Mouse (Mus musculus): ENCODE data around the gene Clec16a.

Clec16a gene

DNA sequence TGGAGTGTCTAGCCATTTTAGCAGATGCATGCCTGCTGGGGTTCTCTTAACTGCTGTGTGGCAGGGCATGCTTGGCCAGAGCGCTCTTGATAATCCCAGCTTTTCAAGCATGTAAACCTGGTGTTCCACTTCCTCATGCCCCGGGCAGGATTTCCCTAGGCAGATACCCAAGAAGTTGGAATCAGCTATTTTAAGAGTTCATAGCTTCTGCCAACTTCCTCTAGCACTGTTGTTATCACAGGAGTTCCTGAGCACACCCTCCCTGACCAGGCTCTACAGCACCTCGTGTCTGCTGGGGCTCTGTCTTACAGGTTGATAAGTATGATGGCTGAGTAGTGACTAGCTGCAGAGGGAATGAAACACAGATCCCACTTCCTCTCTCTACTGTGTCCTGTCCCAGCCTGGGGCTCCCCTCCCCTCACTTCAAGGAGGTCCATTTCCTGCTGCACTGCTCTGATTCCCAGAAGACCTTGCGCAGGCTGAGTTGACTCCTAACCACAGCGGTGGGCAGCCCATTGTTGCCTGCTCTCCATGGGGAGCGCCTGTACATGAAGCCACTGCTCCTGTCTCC, 144.7 kb downstream of the Clec16a start:
- peak; percentile 66 for DNase-seq

GRCm38 (mm10) chr16:10690442-10690841, 145.3 kb downstream of the Clec16a start:
- DNase-seq, result no peak

DNA sequence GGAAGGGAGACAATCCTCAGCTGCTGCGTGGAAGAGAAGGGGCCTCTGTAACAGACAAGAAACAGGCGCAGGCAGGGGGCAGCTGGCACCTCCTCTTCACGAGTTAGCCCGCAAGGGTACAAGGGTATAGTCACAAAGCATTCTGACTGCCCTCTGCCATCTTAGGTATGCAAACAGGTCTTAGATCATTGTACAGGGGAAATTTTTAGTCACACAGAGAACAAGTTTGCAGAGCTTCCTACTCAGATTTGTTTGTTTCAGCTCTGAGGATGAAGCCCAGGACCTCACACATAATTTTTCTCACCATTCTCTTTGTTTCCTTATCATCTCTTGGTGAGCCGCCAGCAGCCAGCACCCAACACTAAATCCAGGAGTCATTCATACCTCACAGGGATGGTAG, 146.6 kb downstream of the Clec16a start:
- no peak for DNase-seq

- no peak for DNase-seq
These were observed 147.7 kb downstream of the Clec16a start for GRCm38 (mm10) chr16:10692848-10693247.

GRCm38 (mm10) chr16:10693424-10693823, 148.3 kb downstream of the Clec16a start:
- no peak for DNase-seq

GRCm38 (mm10) chr16:10694414-10694851, 149.3 kb downstream of the Clec16a start:
- DNase-seq, result peak; percentile 73

DNA sequence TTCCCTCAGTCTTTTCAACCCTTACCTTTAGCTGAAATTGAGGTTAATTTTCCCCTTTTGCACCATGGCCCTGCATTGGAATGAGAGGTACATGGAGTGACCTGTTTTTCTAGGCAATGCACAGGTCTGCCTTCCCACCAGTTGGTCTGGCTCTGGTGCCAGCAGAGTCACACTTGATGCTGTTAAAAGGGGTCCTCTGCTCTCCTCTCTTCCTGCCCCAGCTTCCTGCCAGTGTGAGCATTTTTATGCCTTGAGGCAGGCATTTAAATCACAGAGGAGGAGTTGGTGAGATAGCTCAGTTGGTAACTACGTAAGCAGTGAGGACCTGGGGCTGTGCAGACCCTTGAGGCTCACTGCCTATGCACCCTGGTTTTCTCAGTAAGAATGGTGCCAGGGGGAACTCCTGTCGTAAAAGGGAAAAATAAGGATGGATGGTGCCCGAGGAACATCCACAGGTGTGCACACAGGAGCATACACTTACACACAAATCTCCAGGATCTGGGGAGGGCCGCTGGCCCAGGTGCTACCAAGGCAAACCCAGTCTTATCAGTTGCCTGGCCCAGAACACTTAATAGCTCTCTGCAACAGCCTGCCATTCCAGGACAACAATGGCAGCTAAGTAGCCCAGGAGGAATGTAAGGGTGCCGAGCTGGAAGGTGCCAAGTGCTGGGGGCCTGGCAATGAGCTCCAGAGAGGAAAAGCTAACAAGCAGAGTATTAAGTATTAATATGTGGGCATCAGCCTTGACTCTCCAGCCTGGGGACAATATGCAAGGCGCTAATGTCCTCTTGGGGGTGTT, 152.9 kb downstream of the Clec16a start:
- peak; percentile 42 for DNase-seq

DNA sequence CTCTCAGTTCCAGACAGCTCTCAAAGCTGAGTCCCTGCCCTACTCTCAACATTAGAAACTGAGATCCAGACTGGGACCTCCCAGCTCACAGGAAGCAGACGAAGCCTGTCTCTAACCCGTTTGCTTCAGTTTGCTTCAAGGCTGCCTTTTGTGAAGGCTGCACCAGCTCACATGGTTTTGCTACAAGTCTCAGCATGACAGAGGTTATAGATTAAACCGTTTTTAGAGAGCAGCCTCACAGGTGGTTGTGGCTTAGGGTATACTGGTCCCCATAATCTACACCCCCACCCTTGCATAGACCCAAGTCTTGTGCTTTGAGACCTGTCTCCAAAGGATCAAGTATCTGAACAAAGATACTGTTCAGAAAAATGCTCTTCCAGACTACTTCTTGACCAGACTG, 154.2 kb downstream of the Clec16a start:
- no peak for DNase-seq

- DNase-seq, result peak; percentile 56
These were observed 155.0 kb downstream of the Clec16a start for GRCm38 (mm10) chr16:10700160-10700559.

DNA sequence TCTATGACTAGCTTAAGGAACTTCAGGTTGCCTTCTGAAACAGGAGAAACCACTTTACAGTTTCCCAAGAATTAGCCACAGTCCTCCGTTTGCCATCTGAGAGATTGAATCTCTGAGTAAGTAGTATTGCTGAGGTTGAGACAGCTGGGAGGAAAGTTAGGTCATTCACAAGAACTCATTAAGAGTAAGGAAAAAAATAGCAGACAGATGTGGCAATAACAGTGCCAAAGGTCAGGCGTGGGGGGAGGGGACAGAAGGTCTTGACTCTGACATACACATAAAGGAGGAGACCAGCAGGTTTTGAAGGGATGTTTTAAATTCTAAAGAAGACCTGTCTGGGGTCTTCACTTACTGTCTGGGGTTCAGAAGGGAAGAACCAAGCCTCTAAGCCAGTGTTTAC, 157.3 kb downstream of the Clec16a start:
- DNase-seq, result peak; percentile 53

DNA sequence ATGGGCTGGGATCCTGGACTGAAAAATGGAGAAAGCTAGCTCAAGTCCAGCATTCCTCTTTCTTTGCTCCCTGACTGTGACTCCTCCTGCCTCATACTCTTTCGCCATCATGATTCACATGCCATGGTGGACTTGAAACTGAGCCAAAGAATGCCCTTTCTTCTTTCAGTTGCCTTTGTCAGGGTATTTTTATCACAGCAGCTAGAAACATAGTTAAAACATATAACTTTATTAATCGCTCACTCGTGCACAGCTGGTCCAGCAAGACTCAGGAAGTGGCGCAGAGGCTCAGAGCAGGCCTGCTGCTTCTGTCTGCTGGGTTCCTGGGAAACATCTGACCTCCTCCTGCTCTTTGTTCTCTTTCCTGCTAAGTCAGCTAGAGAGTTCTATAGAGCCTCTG, 158.8 kb downstream of the Clec16a start:
- DNase-seq, result no peak

GRCm38 (mm10) chr16:10705396-10705795, 160.3 kb downstream of the Clec16a start:
- DNase-seq, result no peak

GRCm38 (mm10) chr16:10711524-10711923, 166.4 kb downstream of the Clec16a start:
- no peak for DNase-seq

DNA sequence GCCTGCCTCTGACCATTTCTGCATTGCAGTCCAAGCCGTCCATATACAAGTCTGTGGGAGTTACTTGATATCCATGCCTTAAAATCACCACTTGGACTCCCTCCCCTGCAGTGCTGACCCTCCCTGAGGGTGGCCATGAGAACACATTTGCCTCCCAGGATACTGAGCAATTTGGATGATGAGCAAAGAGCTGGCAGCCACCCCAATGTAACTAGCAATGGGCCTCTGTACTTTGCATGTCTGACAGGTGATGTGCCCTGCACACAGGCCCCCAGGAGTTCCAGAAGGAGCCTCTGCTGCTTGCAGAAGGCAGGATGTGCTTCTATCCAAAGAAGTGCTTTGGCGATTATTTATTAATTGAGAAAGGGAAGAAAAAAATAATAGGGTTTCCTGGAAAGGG, 167.9 kb downstream of the Clec16a start:
- no peak for DNase-seq

GRCm38 (mm10) chr16:10713441-10714239, 168.5 kb downstream of the Clec16a start:
- peak; percentile 40 for DNase-seq

GRCm38 (mm10) chr16:10715211-10715610, 170.1 kb downstream of the Clec16a start:
- DNase-seq, result no peak

- no peak for DNase-seq
These were observed 170.5 kb downstream of the Clec16a start for GRCm38 (mm10) chr16:10715632-10716031.

DNA sequence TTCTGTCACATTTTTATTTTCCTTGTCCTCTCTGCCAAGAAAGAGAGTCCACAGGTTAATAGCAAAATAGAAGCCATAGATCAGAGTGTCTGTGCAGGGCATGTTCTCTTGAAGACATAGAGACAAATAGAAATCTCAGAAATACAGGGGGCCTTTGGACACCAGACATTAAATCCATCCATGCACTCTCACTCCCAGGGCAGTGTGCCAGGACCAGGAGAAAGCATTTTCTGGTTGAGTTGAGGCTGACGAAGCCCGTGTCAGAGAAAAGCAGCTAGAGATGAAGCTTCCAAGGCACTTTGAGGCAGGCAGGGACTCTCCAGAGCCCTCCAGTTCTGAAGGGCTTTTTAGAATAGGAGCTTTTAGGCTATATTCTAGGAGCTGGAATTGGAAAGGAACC, 171.6 kb downstream of the Clec16a start:
- DNase-seq, result no peak

- DNase-seq, result peak; percentile 28
These were observed 174.8 kb downstream of the Clec16a start for GRCm38 (mm10) chr16:10719971-10720370.

DNA sequence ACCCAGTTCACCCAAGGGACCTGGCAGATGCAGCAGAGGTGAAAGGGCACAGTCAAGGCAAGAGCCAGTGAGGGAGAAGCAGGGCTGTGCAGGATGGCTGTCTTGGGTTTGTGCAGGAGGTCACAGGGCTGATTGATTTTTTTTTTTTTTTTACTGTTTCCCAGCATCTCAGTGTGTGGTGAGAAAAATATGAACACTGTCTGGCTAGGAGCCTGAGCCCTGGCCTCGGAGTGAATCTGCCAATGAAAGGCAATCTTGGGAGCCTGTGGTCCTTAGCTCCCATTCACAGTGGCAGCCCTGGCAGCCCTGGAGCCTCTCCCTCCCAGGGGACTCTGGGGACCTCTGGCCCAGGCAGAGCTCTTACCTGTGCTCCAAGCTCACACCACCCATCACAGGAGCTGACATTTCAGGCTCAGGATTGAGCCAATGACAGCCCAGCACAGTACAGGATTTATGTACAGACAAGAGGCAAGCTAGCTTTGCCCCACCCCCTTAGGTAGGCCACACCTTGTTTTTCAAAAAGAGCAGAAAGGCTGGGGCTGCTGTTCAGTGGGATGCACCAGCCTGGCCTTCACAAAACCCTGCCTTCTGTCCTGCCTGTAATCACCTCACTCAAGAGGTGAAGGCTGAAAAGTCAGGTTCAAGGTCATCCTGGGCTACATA, 177.9 kb downstream of the Clec16a start:
- no peak for DNase-seq

DNA sequence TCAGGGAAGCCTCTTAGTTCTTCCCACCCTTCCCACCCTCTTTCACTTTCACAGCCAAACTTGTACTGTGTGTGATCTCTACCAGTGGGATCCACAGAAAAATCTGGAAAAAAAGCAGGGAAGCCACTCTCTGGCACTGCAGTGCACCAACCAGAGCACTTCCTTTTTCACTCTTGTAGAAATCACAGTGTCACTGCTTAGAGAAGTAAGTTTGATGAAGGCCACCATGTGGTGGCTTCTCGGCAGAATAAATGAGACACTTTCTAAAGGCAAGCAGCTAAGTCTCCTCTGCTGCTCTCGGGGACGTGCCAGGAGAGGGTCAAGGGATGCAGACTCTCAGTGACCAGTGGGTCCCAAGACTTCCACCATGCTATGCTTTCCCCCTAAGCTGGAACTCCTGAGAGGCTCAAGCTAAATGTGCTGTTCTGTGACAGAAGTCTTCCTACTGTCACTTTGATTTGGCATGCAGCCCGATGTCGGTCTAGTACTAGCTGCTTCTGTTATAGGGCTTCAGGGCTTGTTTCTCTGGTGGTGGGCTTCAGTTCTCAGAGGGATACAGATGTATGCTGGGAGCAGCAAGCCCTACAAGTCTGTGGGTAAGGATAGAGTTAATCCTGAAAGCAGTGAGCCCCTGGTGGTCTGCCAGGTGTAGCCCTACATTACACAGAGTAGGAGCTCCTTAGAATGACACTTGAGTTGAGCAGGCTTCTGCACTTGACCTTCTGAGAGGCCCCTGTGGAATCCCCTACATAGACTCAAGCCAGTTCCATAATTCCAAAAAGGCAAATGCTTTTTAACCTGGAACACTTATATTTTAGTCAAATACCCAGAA, 178.9 kb downstream of the Clec16a start:
- DNase-seq, result no peak

GRCm38 (mm10) chr16:10725156-10725555, 180.0 kb downstream of the Clec16a start:
- no peak for DNase-seq

All from lung, postnatal 36 days (tissue).